Mouse (Mus musculus) megakaryocyte, embryonic 14.5 days (primary cell): ENCODE results near the gene Nipbl.

ENCODE experiments used
- FLI1 ChIP-seq: IDR thresholded peaks from 2 replicates; pipeline ENCODE4 v1.6.1; 2012; ENCODE audit warnings: low read length, inconsistent platforms, mixed read lengths
- GATA1 ChIP-seq: IDR thresholded peaks from 3 replicates; pipeline ENCODE4 v1.6.1; 2012; ENCODE audit warnings: mixed read lengths, low read length, inconsistent platforms, borderline replicate concordance

- TF ChIP-seq FLI1, result no peak
- TF ChIP-seq GATA1, result no peak
Measured at GRCm38 (mm10) chr15:8459979-8460378, 15.7 kb upstream of the Nipbl start.
